Mouse (Mus musculus) embryonic facial prominence, embryonic 15.5 days (tissue): Measurements from ENCODE around the gene Extl1. TPM values are rescaled to one million over a fixed set of nuclear protein-coding genes. Genes with fewer than 3 reads are reported as not detected.

ENCODE experiments used
- ATAC-seq: fragments of 200-750 bp; cut with Nextera tagmentation; 2 replicates; pipeline ENCODE4 v1.8.0; 2017; ENCODE audit warnings: low read depth, moderate TSS enrichment; ENCODE audit not compliant: insufficient number of reproducible peaks, low FRiP score, low TSS enrichment
- H3K27ac ChIP-seq: fragments of 300-500 bp; sonication (generic); replicated peaks from 2 replicates; pipeline ENCODE4 v1.5.1; 2015; ENCODE audit warnings: mild to moderate bottlenecking, inconsistent platforms
- H3K27me3 ChIP-seq: fragments of 300-500 bp; sonication (generic); 2 replicates; pipeline ENCODE4 v1.6.1; 2015; ENCODE audit warnings: inconsistent platforms
- H3K36me3 ChIP-seq: fragments of 300-500 bp; sonication (generic); 2 replicates; pipeline ENCODE4 v1.6.1; 2015; ENCODE audit warnings: mild to moderate bottlenecking, inconsistent platforms
- H3K4me1 ChIP-seq: fragments of 300-500 bp; sonication (generic); 2 replicates; pipeline ENCODE4 v1.6.1; 2015; ENCODE audit warnings: inconsistent platforms
- H3K4me2 ChIP-seq: fragments of 300-500 bp; sonication (generic); replicated peaks from 2 replicates; pipeline ENCODE4 v1.6.1; 2015; ENCODE audit warnings: mild to moderate bottlenecking, inconsistent platforms
- H3K4me3 ChIP-seq: fragments of 300-500 bp; sonication (generic); replicated peaks from 2 replicates; pipeline ENCODE4 v1.5.1; 2015; ENCODE audit warnings: mild to moderate bottlenecking, inconsistent platforms
- H3K9ac ChIP-seq: fragments of 300-500 bp; sonication (generic); 2 replicates; pipeline ENCODE4 v1.6.1; 2015; ENCODE audit warnings: inconsistent platforms
- H3K9me3 ChIP-seq: fragments of 300-500 bp; sonication (generic); replicated peaks from 2 replicates; pipeline ENCODE4 v1.6.1; 2016; ENCODE audit warnings: inconsistent platforms
- WGBS: fragments of 180-500 bp; shearing (Covaris S2); methylation state at CpG from one replicate; pipeline ENCODE4 v1.1.7; 2015; 5-methylcytosine and 5-hydroxymethylcytosine counted together
- polyA plus RNA-seq: library from polyadenylated mRNA; unstranded; fragments of >200 nt; fragmentation: Nextera tagmentation; extraction: Ambion mirVana; gene quantifications from 2 replicates; pipeline ENCODE4 v1.2.1, GENCODE M21; 2015

Extl1 gene
- polyA plus RNA-seq, 1 experiment from 2014 or later, result 4.5 TPM

DNA sequence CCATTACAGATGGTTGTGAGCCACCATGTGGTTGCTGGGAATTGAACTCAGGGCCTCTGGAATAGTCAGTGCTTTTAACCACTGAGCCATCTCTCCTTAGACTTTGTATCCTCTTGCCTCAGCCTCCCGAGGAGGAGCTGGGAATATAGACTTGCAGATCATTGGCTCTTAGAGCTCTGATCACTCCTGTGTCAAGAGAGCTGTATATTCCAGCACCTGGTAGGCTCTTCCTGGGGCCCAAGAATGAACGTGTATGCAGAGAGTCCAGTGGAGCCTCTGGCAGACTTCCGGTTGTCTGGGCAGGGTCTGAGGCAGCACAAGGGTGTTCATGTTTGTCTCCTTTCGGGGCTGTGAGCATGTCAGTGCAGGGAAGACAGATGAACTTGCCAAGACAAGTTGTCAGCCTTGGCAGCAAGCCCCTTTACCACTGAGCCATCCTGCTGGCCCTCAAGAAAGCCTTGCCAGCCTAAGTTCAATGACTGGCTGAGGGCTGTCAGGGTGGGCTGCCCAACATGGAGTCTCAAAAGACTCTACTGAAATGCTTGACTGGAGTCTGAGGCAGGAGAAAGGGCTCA, 69.5 kb downstream of the Extl1 start:
- ATAC-seq, result no peak
- no peaks in the 10 kb centered on the region for H3K36me3 ChIP-seq
- H3K4me2 ChIP-seq, result no peak overlapping the region
- no peaks in the 10 kb centered on the region for H3K9me3 ChIP-seq
- 65% methylated on average over 4 of the region's 4 CpGs for WGBS
- no peak overlapping the region for H3K9ac ChIP-seq
- 0 out of 2 replicates have a peak, but pooled peaks cover 8% of the 10 kb centered on the region for H3K4me1 ChIP-seq
- no peaks in the 10 kb centered on the region for H3K27me3 ChIP-seq
- H3K4me3 ChIP-seq, result no peak overlapping the region
- H3K27ac ChIP-seq, result no peak overlapping the region

DNA sequence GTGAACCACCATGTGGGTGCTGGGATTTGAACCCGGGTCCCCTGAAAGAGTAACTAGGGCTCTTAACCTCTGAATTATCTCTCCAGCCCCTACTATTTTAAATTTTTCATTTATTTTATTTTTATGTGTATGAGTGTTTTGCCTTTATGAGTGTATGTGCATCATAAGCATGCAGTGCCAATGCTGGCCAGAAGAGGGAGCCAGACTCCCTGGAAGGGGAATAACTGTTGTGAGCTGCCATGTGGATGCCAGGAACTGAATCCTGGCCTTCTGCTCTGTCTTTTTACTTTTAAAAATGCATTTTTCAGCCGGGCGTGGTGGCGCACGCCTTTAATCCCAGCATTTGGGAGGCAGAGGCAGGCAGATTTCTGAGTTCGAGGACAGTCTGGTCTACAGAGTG, 70.7 kb downstream of the Extl1 start:
- H3K9ac ChIP-seq, result no peak overlapping the region
- H3K4me2 ChIP-seq, result no peak overlapping the region
- ATAC-seq, result no peak
- H3K27ac ChIP-seq, result no peak overlapping the region
- no peak overlapping the region for H3K4me3 ChIP-seq
- H3K36me3 ChIP-seq, result no peaks in the 10 kb centered on the region
- WGBS, result 93% methylated on average over 6 of the region's 6 CpGs
- H3K9me3 ChIP-seq, result no peaks in the 10 kb centered on the region
- H3K4me1 ChIP-seq, result 0 out of 2 replicates have a peak, but pooled peaks cover 8% of the 10 kb centered on the region
- no peaks in the 10 kb centered on the region for H3K27me3 ChIP-seq

DNA sequence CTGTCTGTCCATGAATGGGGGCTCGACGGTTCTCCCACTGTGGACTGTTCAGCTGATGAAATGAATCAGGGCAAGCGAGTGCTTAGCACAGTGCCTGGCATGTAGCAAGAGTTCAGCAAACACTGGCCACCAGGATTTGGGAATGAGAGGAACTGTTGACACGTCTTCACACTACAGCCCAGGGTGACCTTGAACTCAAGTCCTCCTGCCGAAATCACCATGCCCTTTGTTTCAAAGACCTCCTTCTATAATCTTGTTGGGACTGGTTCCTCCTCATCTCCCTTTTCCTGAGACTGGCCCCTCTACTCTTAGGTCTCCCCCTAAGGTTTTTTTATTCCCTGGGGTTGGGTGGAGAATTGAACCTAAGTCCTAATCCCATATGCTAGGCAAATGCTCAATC, 71.3 kb downstream of the Extl1 start:
- WGBS, result 95% methylated on average over 5 of the region's 5 CpGs
- H3K27me3 ChIP-seq, result no peaks in the 10 kb centered on the region
- no peak overlapping the region for H3K27ac ChIP-seq
- no peak overlapping the region for H3K4me3 ChIP-seq
- H3K4me1 ChIP-seq, result peaks cover 11% of the 10 kb centered on the region
- no peak overlapping the region for H3K9ac ChIP-seq
- no peak overlapping the region for H3K4me2 ChIP-seq
- ATAC-seq, result no peak
- no peaks in the 10 kb centered on the region for H3K9me3 ChIP-seq
- H3K36me3 ChIP-seq, result no peaks in the 10 kb centered on the region

DNA sequence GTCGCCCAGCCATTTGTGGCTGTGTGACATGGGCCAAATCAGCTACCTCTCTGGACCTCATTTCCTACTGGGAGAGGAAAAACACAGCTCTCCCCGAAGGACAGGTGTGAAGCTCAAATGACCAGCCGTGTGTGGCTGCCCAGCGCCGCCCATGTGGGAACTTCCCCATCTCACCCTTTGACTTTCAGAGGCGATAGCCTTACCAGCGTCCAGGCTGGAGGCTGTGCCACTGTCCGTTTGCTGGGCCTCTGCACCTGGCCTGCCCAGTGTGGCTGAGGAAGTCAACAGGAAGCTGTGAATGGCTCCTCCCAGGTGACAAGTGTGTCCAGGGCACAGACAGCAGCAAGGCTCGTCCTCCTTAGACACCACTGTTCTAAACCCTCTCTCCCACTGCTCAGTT, 71.9 kb downstream of the Extl1 start:
- 82% methylated on average over 9 of the region's 9 CpGs for WGBS
- ATAC-seq, result no peak
- H3K9me3 ChIP-seq, result no peaks in the 10 kb centered on the region
- peaks cover 17% of the 10 kb centered on the region for H3K4me1 ChIP-seq
- no peak overlapping the region for H3K9ac ChIP-seq
- H3K27ac ChIP-seq, result no peak overlapping the region
- no peak overlapping the region for H3K4me3 ChIP-seq
- H3K4me2 ChIP-seq, result no peak overlapping the region
- H3K36me3 ChIP-seq, result no peaks in the 10 kb centered on the region
- no peaks in the 10 kb centered on the region for H3K27me3 ChIP-seq

DNA sequence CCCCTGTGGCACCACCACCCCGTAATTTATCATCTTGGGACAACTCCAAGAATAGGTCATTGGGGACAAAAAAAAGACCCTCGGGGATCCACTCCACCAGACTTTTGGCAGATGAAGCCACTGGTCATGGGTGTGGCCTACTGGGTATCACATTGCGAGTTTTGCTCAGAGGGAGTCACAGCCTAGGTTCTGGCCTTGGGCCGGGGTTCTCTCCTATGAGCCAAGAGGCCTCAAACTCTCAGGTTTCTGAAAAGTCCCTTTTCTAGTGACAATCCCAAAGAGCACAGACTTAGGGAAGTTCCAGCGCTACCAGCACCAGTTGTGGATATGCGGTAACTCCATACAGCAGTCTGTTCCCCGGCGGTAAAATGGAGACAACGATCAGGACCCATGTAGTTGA, 73.0 kb downstream of the Extl1 start:
- Histone ChIP-seq H3K36me3 (no peaks in the 10 kb centered on the region), H3K9me3 (no peaks in the 10 kb centered on the region), H3K27ac (no peak overlapping the region), H3K4me3 (no peak overlapping the region), H3K4me2 (no peak overlapping the region), H3K4me1 (peaks cover 13% of the 10 kb centered on the region), H3K27me3 (no peaks in the 10 kb centered on the region), H3K9ac (no peak overlapping the region)
- whole genome bisulfite sequencing, result 78% methylated on average over 9 of the region's 9 CpGs
- ATAC-seq, result no peak

DNA sequence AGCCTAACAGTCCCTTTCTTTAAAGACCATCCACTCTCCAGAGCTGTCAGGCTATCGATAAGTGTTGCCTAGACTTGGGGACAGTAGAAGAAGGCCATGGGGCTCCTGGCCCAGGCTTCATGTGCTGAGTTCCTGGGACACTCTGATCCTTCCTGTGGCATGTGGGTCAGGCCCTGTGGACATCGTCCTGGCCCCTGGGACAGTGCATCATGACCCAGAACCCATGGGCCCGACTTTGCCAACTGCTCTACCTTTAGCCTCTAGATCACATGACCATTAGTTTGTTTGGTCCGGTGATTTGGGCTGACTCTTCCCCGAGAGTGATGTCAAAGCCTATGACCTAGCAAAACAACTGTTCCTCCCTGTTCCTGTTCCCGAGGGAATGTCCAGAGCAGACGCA, 73.5 kb downstream of the Extl1 start:
- no peak overlapping the region for H3K27ac ChIP-seq
- H3K27me3 ChIP-seq, result no peaks in the 10 kb centered on the region
- H3K4me1 ChIP-seq, result peaks cover 13% of the 10 kb centered on the region
- no peaks in the 10 kb centered on the region for H3K36me3 ChIP-seq
- H3K4me3 ChIP-seq, result no peak overlapping the region
- 81% methylated on average over 7 of the region's 7 CpGs for WGBS
- H3K9ac ChIP-seq, result no peak overlapping the region
- no peak overlapping the region for H3K4me2 ChIP-seq
- no peaks in the 10 kb centered on the region for H3K9me3 ChIP-seq
- ATAC-seq, result no peak

DNA sequence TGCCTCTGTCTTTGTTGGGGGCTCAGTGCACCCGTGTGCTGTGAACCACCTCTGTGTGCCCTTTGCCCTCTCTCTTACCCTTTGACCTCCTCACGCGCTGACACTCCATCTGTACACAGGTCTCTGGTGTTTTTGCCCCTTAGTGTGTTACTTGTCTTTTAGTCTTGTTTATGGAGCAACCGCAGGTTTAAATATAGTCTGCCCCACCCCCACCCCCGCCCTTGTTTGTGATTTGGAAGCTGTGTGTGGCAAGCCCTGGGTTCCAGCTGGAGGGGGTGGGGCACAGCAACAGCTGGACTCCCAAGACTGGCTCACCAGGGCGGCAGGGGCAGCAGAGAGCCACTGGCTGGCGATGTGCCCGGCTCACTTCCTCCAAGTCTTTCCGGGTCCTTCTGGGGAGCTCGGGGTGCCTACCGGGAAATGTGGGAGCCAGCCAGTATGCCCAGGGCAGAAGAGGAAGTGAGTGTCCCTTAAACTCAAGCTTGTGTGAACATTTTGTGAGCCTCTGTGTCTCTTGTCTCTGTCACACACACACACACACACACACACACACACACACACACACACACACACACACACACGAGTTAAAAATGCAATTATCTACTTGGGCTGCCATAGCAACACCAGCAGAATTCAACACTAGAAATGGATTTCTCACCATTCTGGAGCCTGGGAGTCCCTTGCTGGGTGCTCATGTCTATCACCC, 76.1 kb downstream of the Extl1 start:
- Histone ChIP-seq H3K9ac (no peak overlapping the region), H3K4me1 (peaks cover 8% of the 10 kb centered on the region), H3K27ac (no peak overlapping the region), H3K4me2 (peak overlapping the region; percentile 34), H3K4me3 (no peak overlapping the region), H3K9me3 (no peaks in the 10 kb centered on the region), H3K27me3 (no peaks in the 10 kb centered on the region), H3K36me3 (no peaks in the 10 kb centered on the region)
- WGBS, result 6% methylated on average over 12 of the region's 12 CpGs
- ATAC-seq, result peak; percentile 71; the same call in 1 of the 2 replicates

DNA sequence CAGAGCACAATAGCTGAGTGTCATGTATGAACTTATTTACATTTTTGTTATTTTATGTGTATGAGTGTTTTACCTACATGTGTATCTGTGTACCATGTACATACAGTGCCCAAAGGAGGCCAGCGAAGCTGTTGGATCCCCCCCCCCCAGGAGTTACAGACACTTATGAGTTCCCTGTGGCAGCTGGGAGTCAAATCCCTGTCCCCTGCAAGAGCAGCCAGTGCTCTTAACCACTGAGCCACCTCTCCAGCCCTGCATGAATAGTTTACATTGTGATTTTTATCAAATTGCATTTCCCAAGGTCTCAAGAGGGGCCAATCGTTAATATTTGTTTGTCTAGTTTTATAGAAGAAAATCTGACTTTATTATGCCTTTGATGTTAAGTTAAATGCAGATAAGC, 76.7 kb downstream of the Extl1 start:
- Histone ChIP-seq H3K4me3 (no peak overlapping the region), H3K9me3 (no peaks in the 10 kb centered on the region), H3K4me1 (peaks cover 11% of the 10 kb centered on the region), H3K4me2 (0 out of 2 replicates have a peak overlapping the region, but pooled peaks have one; percentile 34), H3K9ac (no peak overlapping the region), H3K27ac (no peak overlapping the region), H3K27me3 (no peaks in the 10 kb centered on the region), H3K36me3 (no peaks in the 10 kb centered on the region)
- WGBS, result 68% methylated on average over 2 of the region's 2 CpGs
- ATAC-seq, result no peak

Other genes with a start within 250 kb of the Extl1 start
- gene Cep85, start 196.7 kb downstream of the Extl1 start, polyA plus RNA-seq, result 37.4 and 41.8 TPM in 2 replicates
- 0.07 and 0.20 TPM in 2 replicates for gene Gm7534, start 180.8 kb downstream of the Extl1 start, polyA plus RNA-seq
- gene Catsper4, start 156.5 kb downstream of the Extl1 start, polyA plus RNA-seq, result 0.19 TPM in 1 of 2 replicates, not detected in the other
- gene Cnksr1, start 145.5 kb downstream of the Extl1 start, polyA plus RNA-seq, result 6.1 and 6.7 TPM in 2 replicates
- 0.30 and 0.33 TPM in 2 replicates for gene E130218I03Rik, start 140.2 kb downstream of the Extl1 start, polyA plus RNA-seq
- gene Zfp593, start 138.3 kb downstream of the Extl1 start, polyA plus RNA-seq, result 16.8 and 17.2 TPM in 2 replicates
- not detected in 2 replicates for gene Gm30191, start 136.9 kb downstream of the Extl1 start, polyA plus RNA-seq
- gene Grrp1, start 129.7 kb downstream of the Extl1 start, polyA plus RNA-seq, result 6.7 and 6.8 TPM in 2 replicates
- gene Pdik1l, start 96.0 kb downstream of the Extl1 start, polyA plus RNA-seq, result 17.6 and 19.5 TPM in 2 replicates
- gene Trim63, start 68.7 kb downstream of the Extl1 start, polyA plus RNA-seq, result 6.3 and 9.4 TPM in 2 replicates
- gene Slc30a2, start 40.7 kb downstream of the Extl1 start, polyA plus RNA-seq, result 1.6 and 2.3 TPM in 2 replicates
- 15.7 and 17.7 TPM in 2 replicates for gene Pafah2, start 12.5 kb upstream of the Extl1 start, polyA plus RNA-seq
- 1,403 and 1,438 TPM in 2 replicates for gene Stmn1, start 84.5 kb upstream of the Extl1 start, polyA plus RNA-seq
- gene Paqr7, start 112.8 kb upstream of the Extl1 start, polyA plus RNA-seq, result 5.7 and 7.2 TPM in 2 replicates
- gene Aunip, start 127.1 kb upstream of the Extl1 start, polyA plus RNA-seq, result 8.8 and 8.9 TPM in 2 replicates
- gene Mtfr1l, start 151.5 kb upstream of the Extl1 start, polyA plus RNA-seq, result 111 and 116 TPM in 2 replicates
- gene Selenon, start 168.3 kb upstream of the Extl1 start, polyA plus RNA-seq, result 19.8 and 29.8 TPM in 2 replicates